Mouse (Mus musculus) midbrain, embryonic 13.5 days (tissue): ENCODE measurements around the gene Nkx1-1. TPM values are rescaled to one million over a fixed set of nuclear protein-coding genes. Genes with fewer than 3 reads are reported as not detected.
A peak's percentile ranks its signal among the peaks of the same experiment; 100 is the strongest.

Source experiments
- ATAC-seq: fragments of 200-750 bp; cut with Nextera tagmentation; 2 replicates; pipeline ENCODE4 v1.8.0; 2017; ENCODE audit warnings: mild to moderate bottlenecking, moderate TSS enrichment, moderate library complexity
- H3K27ac ChIP-seq: fragments of 300-500 bp; sonication (generic); 2 replicates; pipeline ENCODE4 v1.5.1; 2015; ENCODE audit warnings: inconsistent platforms, mild to moderate bottlenecking, moderate library complexity
- H3K27me3 ChIP-seq: fragments of 300-500 bp; sonication (generic); 2 replicates; pipeline ENCODE4 v1.6.1; 2015; ENCODE audit warnings: mild to moderate bottlenecking, inconsistent platforms
- H3K36me3 ChIP-seq: fragments of 300-500 bp; sonication (generic); 2 replicates; pipeline ENCODE4 v1.6.1; 2015; ENCODE audit warnings: mild to moderate bottlenecking, inconsistent platforms
- H3K4me1 ChIP-seq: fragments of 300-500 bp; sonication (generic); replicated peaks from 2 replicates; pipeline ENCODE4 v1.6.1; 2015; ENCODE audit warnings: inconsistent platforms
- H3K4me2 ChIP-seq: fragments of 300-500 bp; sonication (generic); replicated peaks from 2 replicates; pipeline ENCODE4 v1.6.1; 2015; ENCODE audit warnings: moderate library complexity, mild to moderate bottlenecking, inconsistent platforms
- H3K4me3 ChIP-seq: fragments of 300-500 bp; sonication (generic); replicated peaks from 2 replicates; pipeline ENCODE4 v1.5.1; 2015; ENCODE audit warnings: mild to moderate bottlenecking, inconsistent platforms
- H3K9ac ChIP-seq: fragments of 300-500 bp; sonication (generic); replicated peaks from 2 replicates; pipeline ENCODE4 v1.6.1; 2015; ENCODE audit warnings: mild to moderate bottlenecking, inconsistent platforms
- H3K9me3 ChIP-seq: fragments of 300-500 bp; sonication (generic); 2 replicates; pipeline ENCODE4 v1.6.1; 2016; ENCODE audit warnings: mild to moderate bottlenecking, inconsistent platforms
- WGBS: fragments of 180-500 bp; shearing (Covaris S2); methylation state at CpG from one replicate; pipeline ENCODE4 v1.1.7; 2015; 5-methylcytosine and 5-hydroxymethylcytosine counted together
- polyA plus RNA-seq: library from polyadenylated mRNA; unstranded; fragments of >200 nt; fragmentation: Nextera tagmentation; extraction: Ambion mirVana; gene quantifications from 2 replicates; pipeline ENCODE4 v1.2.1, GENCODE M21; 2015

Nkx1-1 gene
- polyA plus RNA-seq, 1 experiment from 2014 or later = not detected

DNA sequence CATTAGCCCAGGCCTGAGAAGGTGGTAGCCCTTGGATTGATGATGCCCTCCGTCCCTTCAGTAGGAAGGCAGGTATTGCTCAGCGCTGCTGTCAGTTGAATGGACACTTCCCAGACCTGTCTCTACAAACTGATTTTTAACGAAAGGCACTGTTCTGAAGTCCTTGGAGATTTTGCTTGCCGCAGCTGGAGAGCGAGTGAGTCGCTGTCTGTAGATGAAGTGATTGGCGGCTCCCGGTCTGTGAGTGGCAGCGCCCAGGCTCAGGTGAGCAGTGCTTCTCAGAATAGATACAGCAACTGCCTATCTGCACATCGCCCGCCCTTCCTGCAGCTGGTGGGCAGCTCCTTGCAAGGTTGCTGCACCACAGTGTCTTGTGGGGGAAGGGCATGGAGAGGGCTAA is 38.1 kb downstream of the Nkx1-1 start:
- Histone ChIP-seq H3K36me3 (peaks cover 14% of the 10 kb centered on the region), H3K4me3 (no peak overlapping the region), H3K4me2 (no peak overlapping the region), H3K9me3 (no peaks in the 10 kb centered on the region), H3K9ac (0 out of 2 replicates have a peak overlapping the region, but pooled peaks have one; percentile 26), H3K4me1 (peaks cover 20% of the 10 kb centered on the region), H3K27me3 (no peaks in the 10 kb centered on the region), H3K27ac (no peak overlapping the region)
- ATAC-seq = no peak
- 83% methylated on average over 11 of the region's 11 CpGs for WGBS

- ATAC-seq = peak; percentile 77
- no peak overlapping the region for H3K9ac ChIP-seq
- peaks cover 10% of the 10 kb centered on the region for H3K4me1 ChIP-seq
- H3K4me3 ChIP-seq = no peak overlapping the region
- H3K4me2 ChIP-seq = no peak overlapping the region
- WGBS = 18% methylated on average over 7 of the region's 7 CpGs
- no peaks in the 10 kb centered on the region for H3K9me3 ChIP-seq
- no peak overlapping the region for H3K27ac ChIP-seq
- H3K27me3 ChIP-seq = no peaks in the 10 kb centered on the region
- peaks cover 25% of the 10 kb centered on the region for H3K36me3 ChIP-seq
These were observed 40.0 kb downstream of the Nkx1-1 start for GRCm38 (mm10) chr5:33393803-33394202.

- 81% methylated on average over 11 of the region's 11 CpGs for WGBS
- peaks cover 30% of the 10 kb centered on the region for H3K36me3 ChIP-seq
- no peak overlapping the region for H3K4me3 ChIP-seq
- H3K9me3 ChIP-seq = no peaks in the 10 kb centered on the region
- no peaks in the 10 kb centered on the region for H3K4me1 ChIP-seq
- no peak for ATAC-seq
- no peaks in the 10 kb centered on the region for H3K27me3 ChIP-seq
- no peak overlapping the region for H3K9ac ChIP-seq
- H3K27ac ChIP-seq = no peak overlapping the region
- no peak overlapping the region for H3K4me2 ChIP-seq
These were observed 46.2 kb downstream of the Nkx1-1 start for GRCm38 (mm10) chr5:33387550-33387949.

Other genes starting within 250 kb of the Nkx1-1 start
- gene Spon2, start 215.5 kb downstream of the Nkx1-1 start, polyA plus RNA-seq = 1.1 and 1.9 TPM in 2 replicates
- 527 and 571 TPM in 2 replicates for gene Ctbp1, start 159.0 kb downstream of the Nkx1-1 start, polyA plus RNA-seq
- gene Maea, start 98.5 kb downstream of the Nkx1-1 start, polyA plus RNA-seq = 138 and 146 TPM in 2 replicates
- gene Uvssa, start 55.4 kb downstream of the Nkx1-1 start, polyA plus RNA-seq = 9.4 and 9.9 TPM in 2 replicates
- gene Fam53a, start 195.7 kb upstream of the Nkx1-1 start, polyA plus RNA-seq = 36.0 and 41.3 TPM in 2 replicates
- gene Gm9903, start 195.9 kb upstream of the Nkx1-1 start, polyA plus RNA-seq = 0.85 TPM in 2 replicates
- gene Slbp, start 218.6 kb upstream of the Nkx1-1 start, polyA plus RNA-seq = 143 and 151 TPM in 2 replicates
- gene Tacc3, start 224.2 kb upstream of the Nkx1-1 start, polyA plus RNA-seq = 84.6 and 88.0 TPM in 2 replicates
- 31.8 and 33.2 TPM in 2 replicates for gene Tmem129, start 224.4 kb upstream of the Nkx1-1 start, polyA plus RNA-seq